Mouse (Mus musculus): ENCODE measurements at regions not wholly inside any gene's neighbourhood (a gene's known extent, or its start where the extent isn't known, plus 50 kb on each side); places are given as distances from the start of the nearest gene placed in this dataset.

DNA sequence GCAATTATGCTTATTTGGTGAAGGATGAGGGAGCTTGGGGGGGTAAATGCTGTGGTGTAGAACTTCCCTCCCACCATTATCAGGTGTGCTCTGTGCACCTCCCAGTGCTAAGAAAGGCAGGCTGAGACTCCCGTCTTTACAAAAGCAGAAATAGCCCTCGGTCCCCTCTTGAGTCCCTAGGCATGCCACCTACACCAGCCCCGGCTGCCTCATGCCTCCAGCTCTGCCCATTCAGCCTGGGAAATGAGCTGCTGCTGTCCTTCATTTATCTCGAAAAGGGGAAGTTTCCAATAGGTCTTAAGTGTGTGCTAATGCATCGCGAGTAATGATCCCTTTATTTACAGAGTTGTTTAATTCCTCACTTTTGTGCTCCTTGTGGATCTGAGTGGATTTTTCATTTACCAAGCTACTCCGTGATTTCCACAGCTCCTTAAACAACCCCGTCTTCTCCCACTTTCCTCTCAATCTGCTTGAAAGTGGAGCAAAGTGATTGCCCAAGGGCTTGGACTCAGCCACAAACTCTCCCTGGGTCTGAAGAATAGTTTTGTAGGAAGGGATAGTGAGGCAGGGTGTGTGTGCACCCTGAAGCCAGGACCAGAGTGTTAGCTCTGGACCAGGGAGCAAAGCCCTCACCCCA lies 162.1 kb downstream of the Snx10 start:
- H3K27me3 ChIP-seq (ENCODE audit: control insufficient read depth, insufficient read depth, low read length, poor library complexity, severe bottlenecking), result no peaks in the 10 kb centered on the region
- no peaks in the 10 kb centered on the region for H3K36me3 ChIP-seq (ENCODE audit: control insufficient read depth, insufficient read depth, low read length, poor library complexity, severe bottlenecking)
- no peak for DNase-seq (ENCODE audit: low read depth, low spot score)

DNA sequence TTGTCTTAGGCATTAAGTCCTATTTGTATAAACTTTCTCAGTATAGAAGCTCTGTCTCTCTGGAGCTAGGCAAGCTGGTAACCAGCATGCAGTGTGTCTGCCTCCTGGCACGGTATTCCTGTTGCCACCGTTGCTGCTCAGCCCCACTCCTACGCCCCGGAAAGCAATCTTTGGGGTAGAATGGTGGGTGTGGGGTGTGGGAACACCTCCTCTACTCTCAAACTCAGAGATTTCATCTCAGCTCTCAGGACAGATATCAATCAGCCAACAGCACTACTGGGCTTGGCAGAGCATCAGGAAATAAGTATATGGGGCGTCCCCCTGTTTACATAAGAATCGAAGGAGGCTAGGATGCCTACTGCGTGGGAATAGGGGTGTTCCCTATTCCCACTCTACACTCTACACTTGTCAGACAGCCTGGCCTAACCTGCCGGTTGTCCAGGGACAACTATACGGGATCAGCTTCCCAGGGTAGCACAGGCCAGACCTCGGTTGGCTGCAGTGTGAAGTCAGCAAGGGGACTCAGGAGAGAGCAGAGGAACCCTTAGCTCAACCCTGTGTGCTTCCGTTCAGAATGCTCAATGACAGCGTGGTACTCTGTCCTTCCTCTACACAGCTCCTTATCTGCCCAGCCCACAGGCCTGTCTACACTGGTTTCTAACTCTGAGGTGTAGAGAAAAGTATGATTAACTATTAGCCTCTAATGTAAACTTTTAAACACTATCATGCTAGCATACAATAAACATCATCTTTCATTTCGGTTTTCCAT lies 167.3 kb downstream of the Snx10 start:
- Histone ChIP-seq H3K36me3 (ENCODE audit: control insufficient read depth, insufficient read depth, low read length, poor library complexity, severe bottlenecking) (no peaks in the 10 kb centered on the region), H3K27me3 (ENCODE audit: control insufficient read depth, insufficient read depth, low read length, poor library complexity, severe bottlenecking) (no peaks in the 10 kb centered on the region)
- DNase-seq (ENCODE audit: low read depth, low spot score), result no peak

DNA sequence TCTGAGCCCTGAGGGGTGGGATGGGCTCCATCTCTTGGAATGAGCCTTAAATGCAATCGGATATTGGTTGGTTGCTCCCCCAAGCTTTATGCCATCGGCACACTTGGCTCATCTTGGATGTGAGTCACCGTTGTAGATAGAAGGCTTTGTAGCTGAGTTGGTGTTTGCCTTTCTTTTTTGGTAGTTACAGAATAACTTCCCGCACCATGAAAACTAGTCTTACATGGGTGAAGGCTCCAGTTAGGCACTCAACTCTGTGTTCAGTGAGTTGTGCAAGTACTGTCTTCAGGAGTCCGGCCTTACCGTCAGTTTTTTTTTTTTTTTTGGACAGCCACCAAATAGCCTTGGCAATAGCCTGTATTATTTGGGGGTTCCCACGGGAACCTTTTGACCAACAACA lies 170.3 kb downstream of the Snx10 start:
- DNase-seq (ENCODE audit: low read depth, low spot score), result no peak
- Histone ChIP-seq H3K27me3 (ENCODE audit: control insufficient read depth, insufficient read depth, low read length, poor library complexity, severe bottlenecking) (no peaks in the 10 kb centered on the region), H3K36me3 (ENCODE audit: control insufficient read depth, insufficient read depth, low read length, poor library complexity, severe bottlenecking) (no peaks in the 10 kb centered on the region)

- Histone ChIP-seq H3K36me3 (ENCODE audit: control insufficient read depth, insufficient read depth, low read length, poor library complexity, severe bottlenecking) (no peaks in the 10 kb centered on the region), H3K27me3 (ENCODE audit: control insufficient read depth, insufficient read depth, low read length, poor library complexity, severe bottlenecking) (no peaks in the 10 kb centered on the region)
- DNase-seq (ENCODE audit: low read depth, low spot score), result no peak
These were observed 172.7 kb downstream of the Snx10 start for GRCm38 (mm10) chr6:51696396-51696795.

DNA sequence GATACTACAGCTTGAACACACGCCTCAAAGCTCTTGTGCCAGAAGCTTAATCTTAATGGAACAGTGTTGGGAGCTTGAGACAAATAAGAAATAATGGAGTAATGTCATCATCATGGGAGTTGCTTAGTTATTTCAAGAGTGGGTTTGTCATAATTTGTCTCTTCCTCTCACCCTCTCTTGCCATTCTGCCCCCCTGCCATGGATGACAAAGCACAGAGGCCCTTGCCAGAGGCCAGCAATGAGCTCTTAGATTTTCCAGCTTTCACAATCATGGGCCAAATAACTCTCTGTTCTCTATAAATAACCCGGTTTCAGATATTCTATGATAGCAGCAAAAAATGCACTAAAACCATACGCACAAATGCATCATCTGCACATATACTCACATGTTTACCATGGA lies 174.1 kb downstream of the Snx10 start:
- no peaks in the 10 kb centered on the region for H3K36me3 ChIP-seq (ENCODE audit: control insufficient read depth, insufficient read depth, low read length, poor library complexity, severe bottlenecking)
- H3K27me3 ChIP-seq (ENCODE audit: control insufficient read depth, insufficient read depth, low read length, poor library complexity, severe bottlenecking), result no peaks in the 10 kb centered on the region
- DNase-seq (ENCODE audit: low read depth, low spot score), result no peak

GRCm38 (mm10) chr6:51698244-51698643 lies 174.5 kb downstream of the Snx10 start:
- Histone ChIP-seq H3K36me3 (ENCODE audit: control insufficient read depth, insufficient read depth, low read length, poor library complexity, severe bottlenecking) (no peaks in the 10 kb centered on the region), H3K27me3 (ENCODE audit: control insufficient read depth, insufficient read depth, low read length, poor library complexity, severe bottlenecking) (no peaks in the 10 kb centered on the region)
- no peak for DNase-seq (ENCODE audit: low read depth, low spot score)

DNA sequence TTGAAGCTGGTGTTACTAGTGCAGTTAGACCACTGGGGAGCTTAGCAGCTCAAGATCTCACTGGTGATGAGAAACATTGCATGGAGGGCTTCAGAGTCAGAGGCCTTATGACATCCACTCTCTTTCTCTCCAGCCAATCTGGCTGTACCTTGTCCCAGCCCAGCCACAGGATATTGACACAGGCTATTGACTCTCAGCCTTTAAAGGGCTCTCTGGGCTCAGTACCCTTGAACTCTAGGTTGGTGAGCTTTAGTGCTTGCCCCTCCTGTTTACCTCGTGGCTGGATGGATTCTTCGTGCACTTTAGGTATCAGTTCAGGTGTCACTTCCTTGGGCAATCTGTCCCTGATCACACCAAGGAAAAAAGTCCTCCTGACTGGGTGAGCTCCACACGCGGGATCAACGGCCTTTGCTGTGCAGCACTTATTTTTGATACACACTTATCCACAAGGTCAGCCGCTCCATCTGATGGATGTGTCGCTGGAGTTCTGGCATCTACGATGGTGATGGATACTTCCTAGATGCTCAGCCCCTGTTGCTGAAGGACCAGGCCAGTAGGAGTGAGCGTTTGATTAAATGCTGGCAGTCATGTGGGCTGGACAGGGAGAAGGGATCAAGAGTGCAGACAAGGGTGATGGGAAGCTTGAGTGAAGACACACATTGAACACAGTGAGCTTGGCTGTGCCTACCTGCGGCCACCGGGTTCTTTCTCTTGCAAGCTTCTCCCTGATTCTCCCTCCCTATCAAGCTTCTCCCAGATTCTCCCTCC lies 177.7 kb downstream of the Snx10 start:
- no peaks in the 10 kb centered on the region for H3K36me3 ChIP-seq (ENCODE audit: control insufficient read depth, insufficient read depth, low read length, poor library complexity, severe bottlenecking)
- DNase-seq (ENCODE audit: low read depth, low spot score), result no peak
- H3K27me3 ChIP-seq (ENCODE audit: control insufficient read depth, insufficient read depth, low read length, poor library complexity, severe bottlenecking), result no peaks in the 10 kb centered on the region

DNA sequence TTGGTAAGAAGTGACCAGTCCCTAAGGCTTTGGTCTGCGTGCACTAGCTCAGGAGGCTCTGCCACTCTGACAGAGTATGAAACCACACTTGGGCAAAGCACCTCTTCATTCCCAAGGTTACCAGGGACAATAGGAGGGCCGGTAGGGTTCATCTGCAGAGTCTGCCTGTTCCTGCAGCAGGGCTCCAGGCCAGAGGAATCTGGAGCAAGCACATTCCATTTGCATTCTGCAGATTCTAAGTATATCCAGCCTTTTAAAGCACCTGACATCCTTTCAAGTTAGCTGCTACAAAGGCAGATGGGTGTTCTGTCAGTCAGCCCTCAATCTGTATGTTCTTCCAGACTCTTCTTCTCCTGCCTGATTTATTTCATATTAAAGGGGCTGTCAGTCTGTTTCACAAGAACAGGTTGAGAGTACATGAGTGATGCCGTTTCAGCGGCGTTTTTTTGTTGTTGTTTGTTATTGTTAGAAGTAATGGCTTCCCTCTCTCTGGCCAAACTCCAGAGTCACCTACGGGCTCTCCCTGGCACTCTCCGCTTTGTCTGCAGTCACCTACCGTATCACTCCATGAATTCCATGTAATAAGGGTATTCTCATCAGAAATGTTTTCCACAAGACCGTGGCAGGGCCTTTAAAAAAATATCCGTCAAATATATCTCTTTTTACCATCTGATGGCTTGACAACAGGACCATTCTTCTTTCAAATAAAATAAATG lies 178.9 kb downstream of the Snx10 start:
- Histone ChIP-seq H3K36me3 (ENCODE audit: control insufficient read depth, insufficient read depth, low read length, poor library complexity, severe bottlenecking) (no peaks in the 10 kb centered on the region), H3K27me3 (ENCODE audit: control insufficient read depth, insufficient read depth, low read length, poor library complexity, severe bottlenecking) (no peaks in the 10 kb centered on the region)
- DNase-seq (ENCODE audit: low read depth, low spot score), result no peak

- no peaks in the 10 kb centered on the region for H3K36me3 ChIP-seq (ENCODE audit: control insufficient read depth, insufficient read depth, low read length, poor library complexity, severe bottlenecking)
- no peaks in the 10 kb centered on the region for H3K27me3 ChIP-seq (ENCODE audit: control insufficient read depth, insufficient read depth, low read length, poor library complexity, severe bottlenecking)
- no peak for DNase-seq (ENCODE audit: low read depth, low spot score)
These were observed 184.3 kb downstream of the Snx10 start for GRCm38 (mm10) chr6:51708011-51708410.

- no peak for DNase-seq (ENCODE audit: low read depth, low spot score)
- Histone ChIP-seq H3K36me3 (ENCODE audit: control insufficient read depth, insufficient read depth, low read length, poor library complexity, severe bottlenecking) (no peaks in the 10 kb centered on the region), H3K27me3 (ENCODE audit: control insufficient read depth, insufficient read depth, low read length, poor library complexity, severe bottlenecking) (no peaks in the 10 kb centered on the region)
These were observed 185.1 kb downstream of the Snx10 start for GRCm38 (mm10) chr6:51708668-51709339.

- DNase-seq (ENCODE audit: low read depth, low spot score), result no peak
- H3K36me3 ChIP-seq (ENCODE audit: control insufficient read depth, insufficient read depth, low read length, poor library complexity, severe bottlenecking), result no peaks in the 10 kb centered on the region
- H3K27me3 ChIP-seq (ENCODE audit: control insufficient read depth, insufficient read depth, low read length, poor library complexity, severe bottlenecking), result no peaks in the 10 kb centered on the region
These were observed 185.8 kb downstream of the Snx10 start for GRCm38 (mm10) chr6:51709340-51710067.

DNA sequence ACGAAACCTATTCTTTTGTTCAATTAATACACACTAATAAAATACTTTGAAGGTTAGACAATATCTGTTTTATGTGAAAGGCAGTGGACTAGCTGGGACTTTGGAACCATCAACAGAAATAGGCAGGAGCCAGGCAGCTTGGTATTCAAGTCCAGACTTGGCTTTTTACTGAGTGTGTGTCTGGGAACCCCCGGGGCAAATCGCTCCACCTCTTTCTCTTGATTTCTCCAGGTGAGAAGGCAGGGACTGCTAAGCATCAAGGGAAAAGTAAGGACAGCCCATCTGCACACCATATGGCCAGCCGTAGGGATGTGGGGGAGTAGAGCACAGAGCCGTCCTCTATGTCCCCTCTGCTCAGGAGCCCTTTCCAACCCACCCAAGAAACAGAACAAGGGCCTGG lies 186.5 kb downstream of the Snx10 start:
- no peak for DNase-seq (ENCODE audit: low read depth, low spot score)
- Histone ChIP-seq H3K27me3 (ENCODE audit: control insufficient read depth, insufficient read depth, low read length, poor library complexity, severe bottlenecking) (no peaks in the 10 kb centered on the region), H3K36me3 (ENCODE audit: control insufficient read depth, insufficient read depth, low read length, poor library complexity, severe bottlenecking) (no peaks in the 10 kb centered on the region)

- Histone ChIP-seq H3K36me3 (ENCODE audit: control insufficient read depth, insufficient read depth, low read length, poor library complexity, severe bottlenecking) (no peaks in the 10 kb centered on the region), H3K27me3 (ENCODE audit: control insufficient read depth, insufficient read depth, low read length, poor library complexity, severe bottlenecking) (no peaks in the 10 kb centered on the region)
- DNase-seq (ENCODE audit: low read depth, low spot score), result no peak
These were observed 187.4 kb downstream of the Snx10 start for GRCm38 (mm10) chr6:51710926-51711615.
